Mouse (Mus musculus) large intestine, adult 2 months (tissue): Measurements from ENCODE around the gene Fgf3. TPM values are rescaled to one million over a fixed set of nuclear protein-coding genes. Genes with fewer than 3 reads are reported as not detected.
"Not testable (repeated sequence)": the region's sequence is repeated elsewhere in the genome, so short reads cannot be mapped to it uniquely, and the experiment has no call there.

ENCODE experiments used
- DNase-seq: peaks from one replicate; pipeline ENCODE4 v3.0.0-alpha.2; 2012; ENCODE audit warnings: low read depth, low spot score
- WGBS: fragments of 180-500 bp; shearing (Covaris S2); methylation state at CpG from one replicate; pipeline ENCODE4 v1.1.7; 2018; 5-methylcytosine and 5-hydroxymethylcytosine counted together
- polyA plus RNA-seq: library from polyadenylated mRNA; depleted of rRNA; stranded (reverse); fragments of >200 nt; gene quantifications from 2 replicates; pipeline ENCODE4 v1.2.3, GENCODE M21; 2012

The Fgf3 gene
- polyA plus RNA-seq, 1 experiment = 0.05 TPM

- 36% methylated on average over 3 of the region's 3 CpGs for WGBS
- no peak for DNase-seq
Measured at GRCm38 (mm10) chr7:144854966-144855365, 17.1 kb downstream of the Fgf3 start.

GRCm38 (mm10) chr7:144857158-144857557, 19.3 kb downstream of the Fgf3 start:
- WGBS = 83% methylated on average over 7 of the region's 7 CpGs

GRCm38 (mm10) chr7:144857826-144858342, 20.0 kb downstream of the Fgf3 start:
- DNase-seq = no peak

More at GRCm38 (mm10) chr7:144857158-144857557, 19.3 kb downstream of the Fgf3 start:
- DNase-seq = no peak

GRCm38 (mm10) chr7:144858702-144859101, 20.8 kb downstream of the Fgf3 start:
- 86% methylated on average over 1 of the region's 1 CpGs for WGBS
- DNase-seq = no peak

More at GRCm38 (mm10) chr7:144857826-144858342, 20.0 kb downstream of the Fgf3 start:
- 72% methylated on average over 3 of the region's 3 CpGs for WGBS

DNA sequence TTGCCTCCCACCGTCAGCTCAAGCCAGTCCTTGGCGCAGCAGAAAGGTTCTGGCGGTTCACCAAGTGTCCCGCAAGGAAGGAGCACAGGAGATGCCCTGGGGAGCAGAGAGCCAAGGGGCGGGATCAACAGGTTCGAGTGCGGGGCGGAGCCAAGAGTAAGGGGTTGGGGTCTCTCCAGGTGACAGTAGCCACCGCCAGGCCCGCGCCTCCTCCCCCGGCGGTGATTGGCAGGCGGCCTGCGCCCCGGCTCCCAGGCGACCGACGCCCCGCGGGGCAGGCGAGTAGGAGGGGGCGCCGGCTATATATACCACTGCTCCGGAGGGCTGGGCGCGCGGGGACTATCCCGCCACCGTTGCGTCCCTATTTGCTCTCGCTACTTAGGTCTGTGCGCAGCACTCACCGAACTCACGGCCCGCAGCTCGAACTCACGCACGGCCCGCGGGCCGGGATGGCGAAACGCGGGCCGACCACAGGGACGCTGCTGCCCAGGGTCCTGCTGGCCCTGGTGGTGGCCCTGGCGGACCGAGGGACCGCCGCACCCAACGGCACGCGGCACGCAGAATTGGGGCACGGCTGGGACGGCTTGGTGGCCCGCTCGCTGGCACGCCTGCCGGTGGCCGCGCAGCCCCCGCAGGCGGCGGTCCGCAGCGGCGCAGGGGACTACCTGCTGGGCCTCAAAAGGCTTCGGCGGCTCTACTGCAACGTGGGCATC, 23.3 kb downstream of the Fgf3 start:
- 3% methylated on average over 69 of the region's 72 CpGs for WGBS

GRCm38 (mm10) chr7:144861769-144862070, 23.8 kb downstream of the Fgf3 start:
- WGBS = 2% methylated on average over 28 of the region's 28 CpGs
- DNase-seq = no peak

More for the DNA sequence above, 23.3 kb downstream of the Fgf3 start:
- no peak for DNase-seq

GRCm38 (mm10) chr7:144862126-144862525, 24.2 kb downstream of the Fgf3 start:
- WGBS = under 1% methylated on average over 15 of the region's 15 CpGs

GRCm38 (mm10) chr7:144862712-144863111, 24.8 kb downstream of the Fgf3 start:
- no peak for DNase-seq
- 6% methylated on average over 18 of the region's 18 CpGs for WGBS

More at GRCm38 (mm10) chr7:144862126-144862525, 24.2 kb downstream of the Fgf3 start:
- no peak for DNase-seq

GRCm38 (mm10) chr7:144863196-144863595, 25.3 kb downstream of the Fgf3 start:
- no peak for DNase-seq
- whole genome bisulfite sequencing = 4% methylated on average over 11 of the region's 11 CpGs

GRCm38 (mm10) chr7:144864160-144864670, 26.3 kb downstream of the Fgf3 start:
- 49% methylated on average over 3 of the region's 3 CpGs for WGBS
- no peak for DNase-seq

- DNase-seq = no peak
- WGBS = 42% methylated on average over 4 of the region's 4 CpGs
Measured at GRCm38 (mm10) chr7:144867161-144867560, 29.3 kb downstream of the Fgf3 start.

DNA sequence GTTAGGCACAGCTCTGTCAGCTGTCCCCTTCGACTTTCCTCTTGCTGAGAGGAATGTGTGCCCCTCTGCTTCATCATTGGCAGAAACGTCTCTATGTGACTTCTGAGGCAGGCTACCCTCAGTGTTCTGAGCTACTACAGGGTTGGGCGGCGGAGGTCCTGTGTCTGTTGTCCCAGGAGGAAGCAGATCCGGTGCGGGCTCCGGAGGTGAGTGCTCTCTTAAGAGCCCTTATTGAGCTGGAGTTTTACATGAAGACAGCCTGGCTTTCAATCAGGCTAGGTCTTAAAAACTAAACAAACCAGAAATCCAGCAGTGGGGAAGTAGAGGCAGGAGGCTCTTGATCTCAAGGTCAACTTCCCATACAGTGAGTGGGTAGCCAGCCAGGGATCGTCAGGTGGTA, 29.7 kb downstream of the Fgf3 start:
- DNase-seq = no peak
- 76% methylated on average over 8 of the region's 8 CpGs for WGBS

DNA sequence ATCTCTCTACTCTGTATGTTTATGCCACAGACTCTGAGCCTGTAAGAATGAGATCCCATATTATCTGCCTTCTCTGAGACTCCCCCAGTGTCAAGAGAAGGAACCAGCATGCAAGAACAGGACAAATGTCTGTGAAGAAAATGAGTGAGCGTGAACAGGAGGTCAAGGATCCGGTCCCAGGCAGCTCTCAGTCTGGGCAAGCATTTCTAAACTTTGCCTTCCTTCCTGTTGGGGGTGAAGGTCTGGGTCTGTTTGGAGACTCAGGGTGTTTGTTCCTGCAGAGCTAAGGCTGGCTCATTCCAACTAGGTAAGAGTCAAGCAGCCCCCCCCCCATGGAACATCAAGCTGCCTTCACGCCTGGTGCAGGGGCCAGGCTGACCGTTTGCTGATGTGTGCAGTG, 34.5 kb downstream of the Fgf3 start:
- WGBS = 74% methylated on average over 4 of the region's 4 CpGs
- DNase-seq = no peak

GRCm38 (mm10) chr7:144873160-144873559, 35.3 kb downstream of the Fgf3 start:
- no peak for DNase-seq
- 86% methylated on average over 4 of the region's 4 CpGs for WGBS

DNA sequence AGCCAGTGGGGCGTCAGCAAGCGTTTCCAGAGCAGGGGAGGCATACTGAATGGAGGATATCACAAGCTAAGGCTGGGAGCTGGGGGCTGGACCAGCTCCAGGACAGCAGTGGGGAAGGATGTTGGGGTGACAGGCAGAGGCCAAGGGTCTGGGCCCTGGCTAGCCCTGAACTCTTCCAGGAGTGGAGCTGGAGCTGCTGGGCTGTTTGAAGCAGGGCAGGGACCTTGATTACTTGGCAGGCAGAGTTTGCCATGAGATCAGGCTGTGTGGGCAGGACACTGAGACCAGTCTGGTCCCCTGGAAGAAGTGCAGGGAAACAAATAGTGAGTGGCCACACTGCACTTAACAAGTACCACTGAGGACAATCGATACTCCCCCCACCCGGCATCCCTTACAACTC, 36.3 kb downstream of the Fgf3 start:
- 82% methylated on average over 4 of the region's 4 CpGs for WGBS
- no peak for DNase-seq

GRCm38 (mm10) chr7:144878401-144878800, 40.5 kb downstream of the Fgf3 start:
- WGBS = 94% methylated on average over 1 of the region's 1 CpGs
- DNase-seq = no peak

DNA sequence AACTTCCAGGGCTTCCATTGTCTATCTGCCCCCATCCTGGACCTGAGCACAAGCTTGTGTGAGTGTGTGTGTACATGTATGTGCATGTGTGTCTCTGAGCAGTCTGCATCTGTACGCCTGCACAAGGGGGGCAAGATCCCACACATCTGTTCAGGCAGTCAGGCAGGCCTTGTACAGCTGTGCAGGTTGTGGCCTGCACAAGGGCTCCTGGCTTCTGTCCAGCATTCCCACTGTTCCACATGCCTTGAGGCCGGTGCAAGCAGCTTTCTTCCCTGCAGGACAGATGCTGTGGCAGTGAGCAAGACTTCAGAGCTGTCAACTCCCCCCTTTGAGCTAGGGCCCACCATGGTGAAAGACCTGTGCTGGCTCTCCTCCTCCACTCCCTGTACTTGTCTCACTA, 45.2 kb downstream of the Fgf3 start:
- 43% methylated on average over 2 of the region's 2 CpGs for WGBS

GRCm38 (mm10) chr7:144887672-144888071, 49.8 kb downstream of the Fgf3 start:
- 88% methylated on average over 2 of the region's 2 CpGs for WGBS
- DNase-seq = no peak

More for the DNA sequence above, 45.2 kb downstream of the Fgf3 start:
- DNase-seq = no peak

DNA sequence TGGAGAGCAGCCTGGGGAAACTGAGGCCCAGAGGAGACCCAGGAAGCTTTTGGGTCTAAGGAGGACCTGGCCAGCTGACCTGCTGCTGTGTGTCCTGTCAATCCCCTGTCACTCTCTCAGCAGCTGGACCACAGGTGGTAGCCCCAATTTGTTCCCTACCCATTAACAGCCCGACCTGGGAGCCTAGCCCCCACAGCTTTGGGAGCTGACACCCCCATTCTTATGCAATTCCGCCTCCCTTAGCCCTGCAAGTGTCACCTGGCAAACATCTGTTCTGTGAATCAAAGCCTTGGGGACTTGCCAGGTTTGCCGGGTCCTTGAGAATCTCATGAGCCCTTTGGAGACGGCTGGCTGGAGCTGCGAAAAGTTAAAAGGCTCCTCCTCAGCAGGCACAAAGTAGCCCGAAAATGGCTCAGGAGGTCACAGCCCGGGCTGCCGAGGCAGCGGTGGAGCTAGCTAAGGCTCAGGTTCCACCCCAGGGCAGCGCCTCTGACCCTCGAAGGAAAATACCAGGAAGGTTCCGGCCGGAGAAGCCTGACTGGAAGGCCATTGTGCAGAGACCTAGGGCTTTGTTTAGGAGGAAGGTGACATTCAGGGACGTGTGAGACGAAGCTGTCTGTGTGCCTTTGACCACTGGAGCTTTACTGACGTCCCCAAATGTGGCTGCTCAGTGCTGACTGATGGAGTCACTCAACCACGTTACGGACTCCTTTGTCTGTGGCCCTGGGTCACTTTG, 50.8 kb downstream of the Fgf3 start:
- no peak for DNase-seq
- WGBS = 17% methylated on average over 18 of the region's 18 CpGs

DNA sequence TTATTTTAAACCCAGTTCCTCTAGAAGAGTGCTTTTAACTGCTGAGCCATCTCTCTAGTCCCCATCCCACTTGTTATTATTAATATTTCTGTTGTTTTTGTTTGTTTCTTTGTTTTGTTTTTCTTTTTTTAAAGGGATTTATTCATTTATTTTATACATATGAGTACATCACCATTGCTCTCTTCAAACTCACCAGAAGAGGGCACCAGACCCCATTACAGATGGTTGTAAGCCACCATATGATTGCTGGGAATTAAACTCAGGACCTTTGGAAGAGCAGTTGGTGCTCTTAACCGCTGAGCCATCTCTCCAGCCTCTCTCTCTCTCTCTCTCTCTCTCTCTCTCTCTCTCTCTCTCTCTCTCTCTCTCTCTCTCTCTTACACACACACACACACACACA, 52.8 kb downstream of the Fgf3 start:
- not testable (repeated sequence) for DNase-seq
- 100% methylated on average over 1 of the region's 1 CpGs for WGBS

- DNase-seq = no peak
- 62% methylated on average over 2 of the region's 2 CpGs for WGBS
Measured at GRCm38 (mm10) chr7:144891863-144892262, 54.0 kb downstream of the Fgf3 start.
